Comparison of ENCODE assay signal across 24 mouse cellular contexts in the genomic region with DNA sequence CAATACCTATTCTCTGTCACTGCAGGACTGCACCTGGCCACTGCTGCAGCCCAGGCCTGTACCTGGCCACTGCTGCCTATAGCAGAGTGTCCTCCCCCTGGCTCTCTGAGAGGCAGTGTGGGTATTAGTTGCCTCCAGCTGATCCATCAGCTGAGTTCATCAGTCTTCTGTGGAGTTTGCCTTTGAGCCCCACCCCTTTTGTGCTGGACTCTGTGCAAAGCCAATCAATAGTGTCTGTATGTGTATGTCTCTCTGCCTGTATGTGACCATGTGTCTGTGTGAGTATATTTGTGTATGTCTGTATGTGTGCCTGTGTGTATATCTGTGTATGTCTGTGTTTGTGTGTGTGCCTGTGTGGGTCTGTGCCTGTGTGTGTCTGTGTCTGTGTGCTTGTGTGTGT.
"Had no signal": no experiment of that assay in that cellular context is flagged by ENCODE, and none has a peak within 500 bp of the region (broad histone marks: within the 10 kb centered on the region; RNA-seq: fewer than 3 reads in every experiment).

No protein-coding gene starts in this region.

- H3K9ac ChIP-seq: heart, embryonic 12.5 days; hindbrain, embryonic 12.5 days; hindbrain, embryonic 14.5 days; limb, embryonic 13.5 days; limb, embryonic 15.5 days had no signal

- H3K4me2 ChIP-seq: heart, embryonic 12.5 days; hindbrain, embryonic 12.5 days; hindbrain, embryonic 14.5 days; limb, embryonic 13.5 days; limb, embryonic 15.5 days had no signal

- H3K4me1 ChIP-seq: heart, embryonic 10.5 days; heart, embryonic 12.5 days; hindbrain, embryonic 10.5 days; hindbrain, embryonic 12.5 days; limb, embryonic 13.5 days; limb, embryonic 15.5 days had no signal

- H3K27ac ChIP-seq: gastrocnemius, adult 2 months; heart, embryonic 10.5 days; hindbrain, embryonic 10.5 days; hindbrain, embryonic 12.5 days; hindbrain, embryonic 14.5 days; layer of hippocampus, adult 2 months; left cerebral cortex, adult 2 months; limb, embryonic 13.5 days; limb, embryonic 15.5 days had no signal

- ATAC-seq: hindbrain, embryonic 16.5 days; inflammation-experienced regulatory T-cells, adult 6 months; intestine, embryonic 16.5 days had no signal

- H3K27me3 ChIP-seq: limb, embryonic 13.5 days; limb, embryonic 15.5 days had no signal

- H3K9me3 ChIP-seq: heart, embryonic 10.5 days; heart, embryonic 12.5 days; hindbrain, embryonic 10.5 days; hindbrain, embryonic 12.5 days; limb, embryonic 13.5 days; limb, embryonic 15.5 days had no signal

- DNase-seq: gastrocnemius, adult 2 months; gastrocnemius, postnatal 10 days; gastrocnemius, postnatal 25 days; heart, adult 18-20 months; heart, postnatal 10 days; heart, postnatal 4 days; kidney, adult 18-20 months; kidney, adult 8-10 months; kidney, postnatal 10 days; kidney, postnatal 25 days; kidney, postnatal 4 days; left cerebral cortex, postnatal 4 days had no signal

- H3K4me3 ChIP-seq: gastrocnemius, adult 2 months; heart, embryonic 10.5 days; heart, embryonic 12.5 days; hindbrain, embryonic 10.5 days; hindbrain, embryonic 12.5 days; layer of hippocampus, adult 2 months; left cerebral cortex, adult 2 months; limb, embryonic 13.5 days; limb, embryonic 15.5 days had no signal

- H3K36me3 ChIP-seq: heart, embryonic 10.5 days; heart, embryonic 12.5 days; hindbrain, embryonic 10.5 days; hindbrain, embryonic 12.5 days; limb, embryonic 13.5 days; limb, embryonic 15.5 days had no signal
